Mouse (Mus musculus) A20 (cell line): ENCODE data around the gene Ift57.

Source experiments
- DNase-seq: peaks from one replicate; pipeline ENCODE4 v3.0.0-alpha.2; 2011; ENCODE audit warnings: low read depth, low spot score

Gene Ift57

DNA sequence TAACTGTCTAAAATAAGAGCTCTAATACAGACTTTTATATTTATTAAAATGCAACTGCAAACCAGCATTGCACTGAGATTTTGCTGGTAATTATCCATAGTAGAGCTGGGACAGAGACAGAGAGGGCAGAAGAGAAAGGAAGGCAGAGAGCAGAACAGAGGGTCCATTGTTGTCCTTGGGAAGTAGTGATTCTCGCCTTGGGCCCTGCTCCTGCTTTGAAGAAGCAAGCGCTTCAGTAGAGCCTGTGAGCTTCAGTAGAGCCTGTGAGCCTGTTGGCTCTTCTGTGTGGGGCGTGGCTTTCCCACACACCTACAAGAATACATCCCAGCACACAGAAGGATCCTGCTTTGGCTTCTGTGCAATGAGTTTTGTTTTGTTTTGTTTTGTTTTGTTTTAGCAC is 54.3 kb downstream of the Ift57 start:
- no peak for DNase-seq

DNA sequence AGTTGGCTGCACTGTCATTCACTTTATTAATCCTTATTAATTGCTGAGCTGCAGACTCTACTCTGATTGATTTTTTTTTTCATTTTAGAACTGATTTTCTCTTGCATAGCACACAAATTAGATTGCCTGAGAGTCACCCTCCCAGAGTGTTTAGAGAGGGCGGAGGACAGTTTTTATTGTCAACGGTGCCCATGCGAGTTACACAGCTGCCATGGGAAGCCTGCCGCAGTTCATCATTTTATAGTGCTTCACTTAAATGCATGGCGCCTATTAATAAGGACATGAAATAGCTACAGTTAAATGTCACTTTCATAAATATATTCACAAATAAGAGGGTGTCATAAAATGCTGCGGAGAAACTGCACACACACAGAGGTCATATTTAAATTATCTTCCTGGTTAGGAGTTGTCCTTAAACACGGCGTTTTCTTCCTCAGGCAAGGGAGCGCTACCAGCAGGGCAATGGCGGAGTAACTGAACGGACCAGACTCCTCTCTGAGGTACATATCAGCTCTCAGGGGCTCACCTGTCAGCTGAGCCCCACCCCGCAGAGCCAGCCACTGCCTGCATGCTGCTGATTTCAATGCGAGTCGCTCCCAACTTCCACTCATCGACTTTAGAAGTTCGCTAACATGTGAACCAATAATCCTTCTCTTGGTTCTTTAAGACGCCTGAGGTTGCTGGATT is 61.6 kb downstream of the Ift57 start:
- no peak for DNase-seq

DNA sequence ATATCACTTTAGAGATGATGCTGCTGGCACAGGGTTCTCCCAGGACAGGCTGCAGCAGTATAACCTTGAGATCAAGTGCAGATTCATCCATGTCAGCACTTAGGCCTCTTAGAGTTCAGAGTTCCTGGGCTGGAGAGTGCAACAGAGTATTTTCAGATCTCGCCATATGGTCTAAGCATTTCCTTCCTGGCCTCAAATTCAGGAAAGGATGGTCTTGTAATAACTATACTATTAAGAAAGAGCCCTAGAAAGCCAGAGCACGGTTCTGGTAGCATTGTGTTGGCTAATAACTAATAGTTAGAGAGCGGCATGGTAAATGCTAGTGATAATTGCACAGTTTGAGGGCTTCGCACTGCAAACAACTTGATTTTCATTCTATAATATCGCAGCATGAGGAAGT is 62.9 kb downstream of the Ift57 start:
- DNase-seq = no peak

DNA sequence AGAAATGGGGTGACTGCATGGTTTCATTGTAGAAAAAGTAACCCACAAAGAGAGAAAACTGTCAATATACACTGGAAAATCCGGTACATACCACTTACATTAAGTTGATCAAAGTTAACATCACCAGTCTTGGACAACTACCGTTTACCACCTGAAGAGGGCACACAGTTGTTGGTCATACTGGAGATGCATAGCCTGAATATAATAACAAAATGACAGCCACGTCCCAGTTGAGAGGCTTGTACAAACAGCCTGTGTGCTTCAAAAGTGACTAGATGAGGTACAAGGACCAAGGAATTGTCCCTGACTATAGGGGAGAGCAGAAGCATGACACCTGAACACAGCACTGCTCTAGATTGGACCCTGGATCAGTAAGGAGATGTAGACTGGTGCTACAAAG is 67.3 kb downstream of the Ift57 start:
- DNase-seq = peak; percentile 70

DNA sequence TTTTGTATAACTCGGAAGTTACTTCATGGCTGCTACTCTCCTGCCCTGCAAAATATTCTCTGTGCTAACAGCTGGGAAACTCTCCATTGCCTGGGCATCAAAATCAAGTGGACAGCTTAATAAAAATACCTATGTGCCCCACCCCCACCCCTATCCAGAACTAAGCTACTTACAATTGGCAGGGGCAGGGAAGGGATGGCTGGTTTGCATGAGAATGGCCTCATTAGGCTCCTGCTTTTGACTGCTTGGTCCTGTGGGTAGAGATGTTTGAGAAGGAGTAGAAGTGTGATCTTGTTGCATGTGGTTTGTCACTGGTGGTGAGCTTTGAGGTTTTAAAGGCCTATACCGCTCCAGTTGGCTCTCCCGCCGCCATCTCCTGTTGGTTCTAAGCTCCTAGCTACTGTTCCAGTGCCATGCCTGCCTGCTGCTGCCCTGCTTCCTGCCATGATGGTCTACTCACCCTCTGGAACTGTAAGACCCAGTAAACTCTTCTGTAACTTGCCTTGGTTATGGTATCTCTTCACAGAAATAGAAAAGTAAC is 69.5 kb downstream of the Ift57 start:
- DNase-seq = no peak

DNA sequence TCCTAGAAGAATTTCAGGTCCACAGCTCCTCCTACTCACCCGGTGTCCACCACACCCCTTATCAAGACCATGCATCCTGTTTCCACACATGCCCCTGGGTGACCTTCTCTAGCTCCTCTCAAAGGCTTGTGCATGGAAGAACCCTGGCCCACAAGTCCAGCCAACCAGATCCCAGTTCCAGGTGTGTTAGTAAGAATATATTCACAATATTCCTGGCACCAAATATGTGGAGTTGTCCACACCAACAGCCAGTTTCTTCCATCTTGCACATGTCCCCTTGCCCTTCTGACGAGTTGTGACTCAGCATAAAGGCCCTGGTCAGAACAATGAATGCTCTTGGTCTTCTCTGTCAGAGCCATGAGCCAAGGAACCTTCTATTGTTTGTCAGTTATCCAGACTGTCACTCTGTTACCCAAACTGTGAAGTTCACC is 70.8 kb downstream of the Ift57 start:
- no peak for DNase-seq

DNA sequence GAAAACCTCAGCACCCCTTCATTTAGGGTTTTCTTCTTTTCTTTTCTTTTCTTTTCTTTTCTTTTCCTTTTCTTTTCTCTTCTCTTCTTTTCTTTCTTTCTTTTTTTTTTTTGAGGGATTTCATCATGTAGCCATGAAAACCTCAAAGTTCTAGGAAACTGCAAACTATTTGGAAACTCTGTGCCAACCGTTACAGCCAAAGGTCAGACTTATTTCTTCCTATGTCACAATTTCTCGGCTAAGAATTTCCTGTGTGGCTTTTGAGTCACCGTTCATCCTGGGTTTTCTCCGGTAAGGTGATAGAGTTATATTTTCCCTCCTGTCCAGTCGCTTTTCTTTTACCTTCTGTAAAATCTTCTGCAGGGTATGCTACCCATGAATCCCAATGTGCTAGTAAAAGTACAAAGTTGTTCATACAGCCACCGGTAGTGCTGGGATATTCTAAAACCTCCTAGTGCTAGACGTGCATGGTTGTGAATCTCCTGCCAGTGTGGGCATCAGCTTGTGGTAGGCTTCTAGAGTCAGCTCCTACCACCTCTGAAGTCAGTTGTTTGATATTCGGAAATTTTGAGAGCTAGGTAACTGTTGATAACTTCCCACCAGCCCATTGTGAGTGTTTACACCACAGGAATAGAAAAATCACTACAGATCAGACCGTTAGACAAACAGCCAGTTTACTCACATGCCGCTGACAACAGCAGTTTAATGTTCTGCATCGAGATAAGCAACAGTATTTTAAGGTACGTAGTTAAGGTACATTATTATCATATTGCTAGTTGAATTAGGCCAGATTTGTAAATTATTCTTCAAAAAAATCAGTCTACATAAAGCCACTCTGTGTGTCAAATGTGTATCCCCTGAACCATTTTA is 71.5 kb downstream of the Ift57 start:
- DNase-seq = no peak

DNA sequence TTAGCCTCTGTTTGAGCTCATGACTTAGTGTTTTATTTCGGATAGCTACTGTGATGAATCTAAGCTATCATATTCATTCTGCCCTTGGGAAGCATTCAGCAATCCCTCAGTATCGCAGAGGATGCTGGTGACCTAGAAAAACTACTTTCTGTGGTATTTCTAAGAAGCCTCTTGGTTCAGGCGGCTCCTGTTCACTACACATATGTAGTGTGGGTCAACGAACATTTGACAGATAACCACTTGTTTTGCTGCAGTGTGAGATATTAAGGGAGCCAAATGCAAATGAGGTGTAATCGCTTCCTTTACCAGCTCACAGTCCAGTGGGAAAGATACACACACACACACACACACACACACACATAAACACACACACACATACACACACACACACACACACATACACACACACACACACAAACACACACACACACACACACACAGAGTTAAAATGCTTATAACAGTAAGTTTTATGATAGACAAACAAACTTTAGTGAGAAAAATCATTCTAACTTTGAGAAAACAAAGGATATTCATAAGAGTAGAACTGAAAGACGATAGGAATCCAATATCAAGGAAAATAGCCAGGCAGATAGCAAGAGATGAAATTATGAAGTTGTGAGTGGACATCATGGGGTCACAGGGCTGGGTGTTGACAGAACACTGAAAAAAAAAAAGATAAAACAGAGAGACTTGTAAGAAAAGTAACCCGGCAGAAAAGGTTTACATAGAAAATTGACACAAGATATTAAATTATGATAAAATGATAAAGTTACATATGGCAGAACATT is 72.8 kb downstream of the Ift57 start:
- no peak for DNase-seq

DNA sequence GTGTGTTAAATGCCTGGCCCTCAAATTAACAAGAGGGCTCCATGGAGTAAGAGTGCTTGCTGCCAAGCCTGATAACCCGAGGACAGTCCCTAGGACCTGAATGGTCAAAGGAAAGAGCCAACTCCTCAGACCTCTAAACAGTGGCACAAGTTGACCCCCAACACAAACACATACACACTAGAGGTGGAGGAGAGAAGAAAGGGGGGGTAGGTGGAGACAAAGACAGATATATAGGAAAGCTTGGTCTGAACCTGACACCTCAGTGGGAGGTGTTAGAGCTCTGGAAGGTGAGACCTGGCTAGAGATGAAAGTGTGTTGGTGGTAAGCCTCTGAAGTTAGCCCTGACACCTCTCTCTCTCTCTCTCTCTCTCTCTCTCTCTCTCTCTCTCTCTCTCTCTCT is 73.5 kb downstream of the Ift57 start:
- DNase-seq = no peak

DNA sequence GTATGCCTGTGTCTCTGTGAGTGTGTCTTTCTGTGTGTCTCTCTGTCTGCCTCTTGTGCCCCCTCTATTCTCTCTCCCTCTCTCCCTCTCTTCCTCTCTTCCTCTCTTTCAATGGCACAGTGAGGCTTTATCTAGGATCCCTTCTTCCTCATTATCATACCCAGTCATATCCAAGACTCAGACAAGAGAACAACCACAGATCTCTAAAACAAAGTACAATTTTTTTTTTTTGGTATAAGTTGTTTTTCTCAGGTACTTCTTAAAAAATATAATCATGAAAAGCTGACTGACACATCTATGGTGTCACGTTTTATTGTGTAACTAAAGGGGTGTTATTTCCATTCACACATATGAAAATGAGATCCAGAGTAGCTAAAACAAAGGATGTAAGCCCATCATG is 74.0 kb downstream of the Ift57 start:
- no peak for DNase-seq

DNA sequence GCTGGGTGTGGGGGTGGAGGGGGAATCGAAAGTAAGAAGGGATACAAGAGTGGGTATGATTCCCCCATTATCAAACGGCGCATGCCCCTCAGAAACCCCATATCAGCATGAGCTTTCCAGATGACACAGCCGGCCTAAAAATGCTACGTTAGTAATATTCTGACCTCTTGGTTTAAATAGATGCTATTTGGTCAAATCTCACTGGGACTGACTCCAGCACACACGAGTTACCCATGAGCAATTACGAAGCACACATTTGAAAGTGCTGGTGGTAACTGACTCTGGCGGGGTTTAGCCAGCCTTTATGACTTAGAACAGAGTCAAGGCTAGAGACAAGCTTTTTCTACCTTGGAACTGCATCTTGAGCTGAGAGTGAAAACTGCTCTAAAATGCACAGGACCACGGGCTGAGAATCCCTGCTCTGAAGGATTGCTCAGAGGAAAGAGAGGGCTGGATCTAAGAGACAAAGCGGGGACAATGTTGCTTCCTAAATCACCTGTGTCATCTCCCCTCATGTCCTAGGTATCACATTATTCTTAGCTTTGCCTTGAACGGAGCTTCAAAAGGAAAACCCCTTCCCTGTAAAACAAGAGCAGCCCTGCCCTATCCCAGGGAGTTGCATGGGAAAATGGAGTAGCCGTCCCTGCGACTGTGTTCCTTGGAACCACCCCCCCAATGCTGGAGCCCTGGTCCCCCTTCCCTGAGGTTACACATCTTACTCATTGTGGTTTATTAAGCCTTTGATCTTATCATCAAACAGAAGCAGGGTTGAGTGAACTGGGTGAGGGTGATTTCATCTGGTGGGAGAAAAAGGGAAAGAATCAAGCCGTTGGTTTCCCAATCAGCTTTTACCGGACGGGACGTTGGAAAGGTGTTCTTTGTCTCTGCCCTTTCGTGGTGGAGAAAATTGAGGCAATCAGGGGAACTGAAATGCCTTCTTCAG is 75.3 kb downstream of the Ift57 start:
- no peak for DNase-seq

DNA sequence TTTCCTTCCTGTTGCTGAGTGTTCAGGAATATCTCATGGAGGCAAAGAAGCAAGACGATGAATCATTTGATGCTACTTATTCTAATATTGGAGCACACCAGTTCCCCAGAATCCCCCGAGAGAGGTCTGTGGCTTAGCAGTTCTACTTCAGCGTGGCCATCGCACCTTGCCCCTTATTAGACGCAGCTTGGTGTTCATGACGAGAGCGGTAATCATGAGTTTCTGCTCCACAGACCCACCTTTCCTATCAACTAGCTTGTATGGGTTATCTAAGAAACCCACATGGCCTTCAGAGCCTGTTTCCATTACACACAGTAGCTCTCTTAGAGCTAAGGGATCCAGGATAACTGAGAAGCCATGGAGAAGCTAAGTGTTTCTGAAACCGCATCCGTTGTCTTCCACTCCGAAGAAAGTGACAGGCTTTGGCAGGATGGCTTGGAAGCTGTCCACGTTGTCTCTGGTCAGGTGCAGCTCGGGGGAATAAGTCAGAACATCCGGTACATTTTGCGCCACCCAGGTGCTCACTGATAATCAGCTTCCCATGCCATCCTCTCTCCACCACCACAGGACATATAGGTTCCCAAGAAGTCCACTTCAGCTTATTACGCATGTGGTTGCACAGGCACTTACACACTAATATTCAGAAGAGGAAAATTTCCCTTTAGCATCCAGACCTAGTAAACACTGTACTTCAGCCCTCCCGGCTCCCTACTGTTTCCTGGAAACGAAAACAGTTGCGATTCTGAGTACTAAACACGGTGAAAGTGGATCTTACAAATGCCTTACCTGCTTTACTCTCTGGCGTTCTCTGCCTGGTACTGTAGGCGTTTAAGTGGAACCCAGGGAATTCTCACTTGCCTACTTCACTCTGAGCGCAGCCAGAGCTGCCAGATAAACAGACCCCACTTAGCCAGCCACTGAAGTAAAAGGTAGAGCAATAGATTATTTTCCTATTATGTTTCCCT is 76.3 kb downstream of the Ift57 start:
- DNase-seq = no peak

DNA sequence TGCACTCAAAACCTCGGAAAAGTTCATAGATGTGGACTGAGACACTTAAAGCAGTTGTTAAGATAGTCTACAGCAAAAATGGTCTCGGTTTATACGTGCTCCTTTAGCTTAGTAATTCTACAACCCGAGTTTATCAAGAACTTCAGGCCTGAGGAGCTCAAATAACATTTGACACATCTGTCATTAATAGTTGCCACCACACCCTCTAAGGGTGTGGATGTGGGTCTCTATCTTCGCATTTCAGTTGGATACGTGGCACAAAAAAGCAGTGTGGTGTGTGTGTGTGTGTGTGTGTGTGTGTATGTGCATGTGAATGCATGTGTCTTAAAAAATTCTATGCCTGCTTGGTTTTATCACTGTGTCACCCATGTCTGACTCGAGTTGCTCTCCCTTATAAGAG is 77.9 kb downstream of the Ift57 start:
- no peak for DNase-seq

DNA sequence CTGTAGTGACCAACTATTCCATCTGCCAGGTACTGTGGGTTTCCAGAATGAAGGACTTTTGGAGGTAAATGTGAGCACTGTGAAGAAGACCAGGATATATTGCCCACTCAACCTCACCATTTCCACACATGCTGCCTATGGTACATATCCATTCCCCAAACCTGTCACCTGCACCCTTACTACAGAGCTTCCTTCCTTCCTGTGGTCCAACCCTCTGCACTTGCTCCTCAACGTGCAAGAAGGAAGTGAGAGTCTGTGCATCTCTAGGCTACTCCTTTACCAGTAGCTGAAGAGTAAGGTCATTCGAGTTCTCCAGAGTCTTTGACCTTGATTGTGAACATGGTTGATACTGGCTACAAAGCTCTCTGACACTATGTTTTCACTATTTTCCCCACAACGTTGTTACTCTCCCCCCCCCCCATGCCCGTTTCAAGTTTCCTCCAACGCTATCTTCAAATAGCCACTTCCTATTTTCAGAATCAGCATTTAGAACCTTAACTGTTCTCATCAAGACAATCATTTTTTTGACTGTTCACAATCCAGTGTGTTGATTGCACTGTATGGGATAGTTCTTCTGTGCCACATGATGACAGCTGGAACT is 82.6 kb downstream of the Ift57 start:
- DNase-seq = peak; percentile 85

DNA sequence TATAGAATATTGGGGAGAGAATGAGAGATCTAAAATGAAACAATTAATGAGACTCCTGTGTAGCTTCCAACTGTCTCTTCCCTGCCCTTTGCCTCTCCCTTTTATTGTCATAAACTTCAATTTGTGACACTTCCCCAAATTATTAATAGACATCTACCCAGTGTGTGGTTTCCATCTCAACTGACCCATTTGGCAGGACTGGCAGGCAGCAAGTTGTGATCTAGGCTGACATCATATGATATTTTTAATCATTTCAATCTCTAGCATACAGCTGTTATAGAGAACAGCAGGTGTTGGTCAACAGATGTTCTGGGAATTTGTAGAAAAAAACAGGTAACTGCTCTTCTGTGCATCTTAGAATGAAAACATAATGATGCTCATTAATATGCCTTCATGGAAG is 84.3 kb downstream of the Ift57 start:
- peak; percentile 63 for DNase-seq

DNA sequence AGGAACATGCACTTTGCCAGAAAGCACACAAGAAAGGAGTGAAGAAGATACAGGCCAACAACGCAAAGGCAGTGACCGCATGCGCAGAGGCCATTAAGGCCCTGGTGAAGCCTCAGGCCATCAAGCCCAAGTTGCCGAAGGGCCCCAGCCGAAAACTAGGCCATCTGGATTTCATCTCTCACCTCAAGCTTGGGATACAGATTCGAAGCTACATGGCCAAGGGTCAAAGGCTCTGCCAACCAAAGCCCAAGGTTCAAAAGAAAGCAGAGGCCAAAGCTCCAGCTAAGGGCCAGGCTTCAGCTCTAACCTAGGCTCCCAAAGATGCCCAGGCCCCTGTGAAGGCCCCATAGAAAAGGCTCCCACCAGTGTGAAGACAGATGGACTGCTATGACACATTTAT is 87.1 kb downstream of the Ift57 start:
- no peak for DNase-seq

DNA sequence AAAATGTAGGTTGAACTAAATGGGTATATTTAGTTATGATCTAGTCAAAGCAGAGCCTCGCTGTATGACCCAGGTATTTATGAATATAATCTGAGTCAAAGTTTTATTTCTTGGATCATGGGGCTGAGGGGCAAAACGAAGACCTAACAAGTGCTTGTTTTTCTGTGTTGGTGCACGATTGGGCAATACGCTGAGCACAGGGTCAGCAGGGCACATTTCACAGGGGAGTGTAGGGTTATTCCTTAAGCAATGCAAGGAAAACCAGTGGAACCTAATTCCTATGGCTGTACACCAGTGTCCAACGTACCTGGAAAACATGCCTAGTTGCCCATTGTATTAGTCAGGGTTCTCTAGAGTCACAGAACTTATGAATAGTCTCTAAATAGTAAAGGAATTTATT is 88.7 kb downstream of the Ift57 start:
- no peak for DNase-seq

DNA sequence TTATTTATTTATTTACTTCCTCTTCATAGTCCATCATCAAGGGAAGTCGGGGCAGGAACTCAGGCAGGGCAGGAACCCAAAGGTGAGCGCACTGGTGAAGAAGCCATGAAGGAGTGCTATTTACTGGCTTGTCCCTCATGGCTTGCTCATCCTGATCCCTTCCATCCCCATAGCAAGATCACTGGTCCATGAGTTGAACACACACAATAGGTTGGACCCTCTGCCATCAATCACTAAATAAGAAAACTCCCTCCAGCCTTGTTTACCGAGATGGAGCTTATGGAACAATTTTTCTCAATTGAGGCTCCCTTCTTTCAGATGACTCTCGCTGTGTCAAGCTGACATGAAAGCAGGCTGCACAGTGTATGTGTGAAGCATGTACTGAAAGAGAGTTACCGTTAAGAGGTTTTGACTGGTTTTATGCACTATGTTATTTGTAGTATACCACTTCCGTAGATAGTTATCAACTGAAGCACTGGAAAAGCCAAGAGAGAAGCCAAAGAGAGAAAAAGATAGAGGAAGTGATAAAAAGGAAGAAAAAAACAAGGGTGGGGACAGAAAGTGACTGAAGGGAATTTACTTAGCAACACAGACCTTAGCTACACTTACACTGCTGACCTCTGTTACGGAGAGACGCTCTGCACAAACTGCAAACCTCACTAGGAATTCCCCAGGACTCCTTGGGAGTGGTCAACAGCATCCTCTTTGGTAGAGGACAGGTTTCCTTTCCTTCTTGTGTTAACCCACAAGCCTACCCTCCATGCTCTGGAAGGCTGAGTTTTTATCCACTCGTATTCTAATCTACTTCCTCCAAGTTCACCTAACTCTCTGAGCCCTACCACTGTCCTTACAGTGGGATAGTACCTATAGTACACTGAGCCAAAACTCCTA is 91.8 kb downstream of the Ift57 start:
- no peak for DNase-seq
